Mouse (Mus musculus) MEL (cell line): ENCODE results near the gene Cpsf4.

Experiments
- CTCF ChIP-seq, 3 experiments: IDR thresholded peaks in 2 of 3; conservative IDR thresholded peaks in 1 of 3; 2 replicates each; pipeline ENCODE4 v1.5.1; 2011 to 2012; ENCODE audit warnings: low read length in 3 of 3, low read depth in 2 of 3, mild to moderate bottlenecking in 2 of 3, improper control_type of control experiment in 1 of 3, inconsistent platforms in 1 of 3, mixed read lengths in 1 of 3, moderate library complexity in 1 of 3; ENCODE audit not compliant: control insufficient read depth in 1 of 3, insufficient read depth in 1 of 3, poor library complexity in 1 of 3, severe bottlenecking in 1 of 3
- MYC ChIP-seq: IDR thresholded peaks from 2 replicates; pipeline ENCODE4 v1.6.1; 2011; ENCODE audit warnings: low read depth, mild to moderate bottlenecking, low read length, improper control_type of control experiment, moderate library complexity
- NRF1 ChIP-seq: IDR thresholded peaks from 2 replicates; pipeline ENCODE4 v1.6.1; 2014; ENCODE audit warnings: low read depth, mild to moderate bottlenecking, inconsistent platforms, low read length, improper control_type of control experiment, moderate library complexity; ENCODE audit not compliant: poor library complexity, insufficient read depth, severe bottlenecking
- POLR2A ChIP-seq, 2 experiments: IDR thresholded peaks; 2 replicates each; pipeline ENCODE4 v1.6.1; 2011 to 2012; ENCODE audit warnings: low read length in 2 of 2, mild to moderate bottlenecking in 2 of 2, control low read depth in 1 of 2, improper control_type of control experiment in 1 of 2, low read depth in 1 of 2, moderate library complexity in 1 of 2; ENCODE audit not compliant: control insufficient read depth in 1 of 2, insufficient read depth in 1 of 2, poor library complexity in 1 of 2

DNA sequence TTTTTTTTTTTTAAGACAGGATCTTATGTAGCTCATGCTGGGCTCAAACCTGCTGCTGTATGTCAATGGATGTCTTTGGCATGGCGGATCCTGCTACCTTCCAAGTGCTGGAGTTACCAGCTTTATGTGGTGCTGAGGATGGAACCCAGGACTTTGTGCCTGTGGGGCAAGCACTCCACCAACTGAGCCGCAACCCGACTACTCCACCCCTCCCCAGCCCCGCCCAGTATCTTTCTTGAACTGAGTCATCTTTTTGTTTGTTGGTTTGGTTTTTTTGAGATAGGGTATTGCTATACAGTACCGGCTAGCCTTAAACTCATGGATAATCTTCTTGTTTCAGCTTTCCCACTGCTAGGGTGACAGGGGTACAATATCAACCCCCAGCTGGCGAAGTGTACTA lies 22.4 kb downstream of the Cpsf4 start:
- TF ChIP-seq POLR2A (IDR thresholded peaks at IDR 0.05; ENCODE audit: control insufficient read depth in 1 of 2, insufficient read depth in 1 of 2, low read depth in 1 of 2, low read length in 2 of 2, poor library complexity in 1 of 2) (no peak), NRF1 (no peak), CTCF (IDR thresholded peaks at IDR 0.05 in 2 of 3, conservative IDR thresholded peaks at IDR 0.05 in 1 of 3; ENCODE audit: control insufficient read depth in 1 of 3, insufficient read depth in 1 of 3, low read depth in 2 of 3, low read length in 3 of 3, poor library complexity in 1 of 3, severe bottlenecking in 1 of 3) (no peak), MYC (no peak)
